Mouse (Mus musculus) neural tube, embryonic 12.5 days (tissue): ENCODE results near the gene Papln. TPM values are rescaled to one million over a fixed set of nuclear protein-coding genes. Genes with fewer than 3 reads are reported as not detected.

ENCODE experiments used
- ATAC-seq: fragments of 200-750 bp; cut with Nextera tagmentation; 2 replicates; pipeline ENCODE4 v1.8.0; 2017; ENCODE audit warnings: low read depth, mild to moderate bottlenecking, moderate TSS enrichment, moderate library complexity; ENCODE audit not compliant: low FRiP score
- H3K27ac ChIP-seq: fragments of 300-500 bp; sonication (generic); 2 replicates; pipeline ENCODE4 v1.5.1; 2016
- H3K27me3 ChIP-seq: fragments of 300-500 bp; sonication (generic); replicated peaks from 2 replicates; pipeline ENCODE4 v1.6.1; 2016; ENCODE audit warnings: mild to moderate bottlenecking
- H3K36me3 ChIP-seq: fragments of 300-500 bp; sonication (generic); 2 replicates; pipeline ENCODE4 v1.6.1; 2016; ENCODE audit warnings: mild to moderate bottlenecking
- H3K4me1 ChIP-seq: fragments of 300-500 bp; sonication (generic); 2 replicates; pipeline ENCODE4 v1.6.1; 2016
- H3K4me2 ChIP-seq: fragments of 300-500 bp; sonication (generic); replicated peaks from 2 replicates; pipeline ENCODE4 v1.6.1; 2016; ENCODE audit warnings: mild to moderate bottlenecking
- H3K4me3 ChIP-seq: fragments of 300-500 bp; sonication (generic); 2 replicates; pipeline ENCODE4 v1.5.1; 2016
- H3K9ac ChIP-seq: fragments of 300-500 bp; sonication (generic); 2 replicates; pipeline ENCODE4 v1.6.1; 2016; ENCODE audit warnings: mild to moderate bottlenecking
- H3K9me3 ChIP-seq: fragments of 300-500 bp; sonication (generic); 2 replicates; pipeline ENCODE4 v1.6.1; 2016; ENCODE audit warnings: mild to moderate bottlenecking
- WGBS: fragments of 180-500 bp; shearing (Covaris S2); methylation state at CpG from one replicate; pipeline ENCODE4 v1.1.7; 2016; 5-methylcytosine and 5-hydroxymethylcytosine counted together
- polyA plus RNA-seq: library from polyadenylated mRNA; unstranded; fragments of >200 nt; fragmentation: Nextera tagmentation; extraction: Ambion mirVana; gene quantifications from 2 replicates; pipeline ENCODE4 v1.2.1, GENCODE M21; 2016

Gene Papln
- polyA plus RNA-seq: 0.09 and 0.17 TPM in 2 replicates

GRCm38 (mm10) chr12:83763311-83764043 lies at the start of gene Papln:
TSS of gene Papln (plus strand) at chr12:83763634.
- peak; percentile 34; the same call in 1 of the 2 replicates for ATAC-seq
- no peaks in the 10 kb centered on the region for H3K9me3 ChIP-seq
- no peak within 1 kb of the TSS for H3K27ac ChIP-seq
- H3K9ac ChIP-seq: peak within 1 kb of the TSS; percentile 29
- no peaks in the 10 kb centered on the region for H3K36me3 ChIP-seq
- H3K4me2 ChIP-seq: peak within 1 kb of the TSS; percentile 60
- H3K27me3 ChIP-seq: peaks cover 5% of the 10 kb centered on the region
- 23% methylated on average over 31 of the region's 31 CpGs for WGBS
- peaks cover 13% of the 10 kb centered on the region for H3K4me1 ChIP-seq
- peak within 1 kb of the TSS; percentile 28 for H3K4me3 ChIP-seq

GRCm38 (mm10) chr12:83713749-83714148 lies 49.7 kb upstream of the Papln start:
- WGBS: 58% methylated on average over 2 of the region's 2 CpGs

GRCm38 (mm10) chr12:83716416-83717184 lies 46.8 kb upstream of the Papln start:
- no peaks in the 10 kb centered on the region for H3K4me1 ChIP-seq
- H3K4me3 ChIP-seq: no peak overlapping the region
- no peak overlapping the region for H3K9ac ChIP-seq
- 93% methylated on average over 15 of the region's 15 CpGs for WGBS
- no peaks in the 10 kb centered on the region for H3K27me3 ChIP-seq
- no peak overlapping the region for H3K27ac ChIP-seq
- peaks cover 79% of the 10 kb centered on the region for H3K36me3 ChIP-seq
- no peak overlapping the region for H3K4me2 ChIP-seq
- ATAC-seq: no peak
- H3K9me3 ChIP-seq: no peaks in the 10 kb centered on the region

More at GRCm38 (mm10) chr12:83713749-83714148, 49.7 kb upstream of the Papln start:
- Histone ChIP-seq H3K9ac (no peak overlapping the region), H3K27me3 (no peaks in the 10 kb centered on the region), H3K4me1 (no peaks in the 10 kb centered on the region), H3K9me3 (no peaks in the 10 kb centered on the region), H3K36me3 (peaks cover 68% of the 10 kb centered on the region), H3K4me2 (no peak overlapping the region), H3K4me3 (no peak overlapping the region), H3K27ac (no peak overlapping the region)
- no peak for ATAC-seq

- no peaks in the 10 kb centered on the region for H3K4me1 ChIP-seq
- H3K27me3 ChIP-seq: no peaks in the 10 kb centered on the region
- no peak overlapping the region for H3K27ac ChIP-seq
- no peak overlapping the region for H3K9ac ChIP-seq
- H3K36me3 ChIP-seq: peaks cover 72% of the 10 kb centered on the region
- H3K4me2 ChIP-seq: no peak overlapping the region
- ATAC-seq: no peak
- H3K4me3 ChIP-seq: no peak overlapping the region
- H3K9me3 ChIP-seq: no peaks in the 10 kb centered on the region
- WGBS: 90% methylated on average over 1 of the region's 1 CpGs
These were observed 44.0 kb upstream of the Papln start for GRCm38 (mm10) chr12:83719431-83719830.

- H3K36me3 ChIP-seq: peaks cover 72% of the 10 kb centered on the region
- ATAC-seq: no peak
- 87% methylated on average over 6 of the region's 6 CpGs for WGBS
These were observed 42.2 kb upstream of the Papln start for GRCm38 (mm10) chr12:83721281-83721680.

GRCm38 (mm10) chr12:83723037-83723436 lies 40.4 kb upstream of the Papln start:
- Histone ChIP-seq H3K27ac (no peak overlapping the region), H3K9ac (no peak overlapping the region), H3K27me3 (no peaks in the 10 kb centered on the region), H3K36me3 (peaks cover 69% of the 10 kb centered on the region), H3K9me3 (no peaks in the 10 kb centered on the region), H3K4me1 (no peaks in the 10 kb centered on the region), H3K4me3 (no peak overlapping the region), H3K4me2 (no peak overlapping the region)
- no peak for ATAC-seq
- WGBS: 84% methylated on average over 3 of the region's 3 CpGs

More at GRCm38 (mm10) chr12:83721281-83721680, 42.2 kb upstream of the Papln start:
- Histone ChIP-seq H3K9ac (no peak overlapping the region), H3K4me3 (no peak overlapping the region), H3K27ac (no peak overlapping the region), H3K4me1 (no peaks in the 10 kb centered on the region), H3K9me3 (no peaks in the 10 kb centered on the region), H3K4me2 (no peak overlapping the region), H3K27me3 (no peaks in the 10 kb centered on the region)

GRCm38 (mm10) chr12:83726510-83727308 lies 36.7 kb upstream of the Papln start:
- no peak overlapping the region for H3K27ac ChIP-seq
- no peak overlapping the region for H3K4me2 ChIP-seq
- H3K4me1 ChIP-seq: no peaks in the 10 kb centered on the region
- no peak overlapping the region for H3K9ac ChIP-seq
- no peaks in the 10 kb centered on the region for H3K9me3 ChIP-seq
- H3K36me3 ChIP-seq: peaks cover 80% of the 10 kb centered on the region
- H3K27me3 ChIP-seq: no peaks in the 10 kb centered on the region
- no peak for ATAC-seq
- H3K4me3 ChIP-seq: no peak overlapping the region
- 77% methylated on average over 12 of the region's 12 CpGs for WGBS

- no peaks in the 10 kb centered on the region for H3K4me1 ChIP-seq
- no peak overlapping the region for H3K27ac ChIP-seq
- no peaks in the 10 kb centered on the region for H3K9me3 ChIP-seq
- no peaks in the 10 kb centered on the region for H3K27me3 ChIP-seq
- H3K36me3 ChIP-seq: peaks cover 84% of the 10 kb centered on the region
- H3K4me2 ChIP-seq: no peak overlapping the region
- no peak for ATAC-seq
- no peak overlapping the region for H3K9ac ChIP-seq
- WGBS: 97% methylated on average over 5 of the region's 5 CpGs
- H3K4me3 ChIP-seq: no peak overlapping the region
These were observed 31.2 kb upstream of the Papln start for GRCm38 (mm10) chr12:83732225-83732624.

- ATAC-seq: no peak
- Histone ChIP-seq H3K9ac (no peak overlapping the region), H3K36me3 (peaks cover 73% of the 10 kb centered on the region)
These were observed 29.4 kb upstream of the Papln start for GRCm38 (mm10) chr12:83734047-83734446.

GRCm38 (mm10) chr12:83736236-83736635 lies 27.2 kb upstream of the Papln start:
- H3K4me1 ChIP-seq: no peaks in the 10 kb centered on the region
- no peak overlapping the region for H3K4me2 ChIP-seq
- WGBS: 92% methylated on average over 8 of the region's 8 CpGs
- no peaks in the 10 kb centered on the region for H3K9me3 ChIP-seq
- H3K9ac ChIP-seq: no peak overlapping the region
- ATAC-seq: no peak
- no peaks in the 10 kb centered on the region for H3K27me3 ChIP-seq
- no peak overlapping the region for H3K4me3 ChIP-seq
- H3K36me3 ChIP-seq: peaks cover 52% of the 10 kb centered on the region
- H3K27ac ChIP-seq: no peak overlapping the region

More at GRCm38 (mm10) chr12:83734047-83734446, 29.4 kb upstream of the Papln start:
- H3K4me2 ChIP-seq: no peak overlapping the region
- H3K27me3 ChIP-seq: no peaks in the 10 kb centered on the region
- no peak overlapping the region for H3K27ac ChIP-seq
- WGBS: 95% methylated on average over 10 of the region's 10 CpGs
- no peaks in the 10 kb centered on the region for H3K4me1 ChIP-seq
- no peaks in the 10 kb centered on the region for H3K9me3 ChIP-seq
- no peak overlapping the region for H3K4me3 ChIP-seq

- Histone ChIP-seq H3K9ac (no peak overlapping the region), H3K9me3 (no peaks in the 10 kb centered on the region), H3K27me3 (no peaks in the 10 kb centered on the region), H3K4me1 (no peaks in the 10 kb centered on the region), H3K4me3 (no peak overlapping the region), H3K4me2 (no peak overlapping the region), H3K27ac (no peak overlapping the region), H3K36me3 (peaks cover 30% of the 10 kb centered on the region)
- no peak for ATAC-seq
- WGBS: 88% methylated on average over 1 of the region's 1 CpGs
These were observed 24.8 kb upstream of the Papln start for GRCm38 (mm10) chr12:83738651-83739050.

- H3K4me3 ChIP-seq: no peak overlapping the region
- no peaks in the 10 kb centered on the region for H3K9me3 ChIP-seq
- H3K9ac ChIP-seq: no peak overlapping the region
- H3K4me1 ChIP-seq: peaks cover 5% of the 10 kb centered on the region
- H3K27ac ChIP-seq: no peak overlapping the region
- ATAC-seq: no peak
- 76% methylated on average over 5 of the region's 5 CpGs for WGBS
- H3K27me3 ChIP-seq: no peaks in the 10 kb centered on the region
- H3K36me3 ChIP-seq: peaks cover 3% of the 10 kb centered on the region; the same call in 1 of the 2 replicates
- no peak overlapping the region for H3K4me2 ChIP-seq
These were observed 21.7 kb upstream of the Papln start for GRCm38 (mm10) chr12:83741722-83742121.
